Mouse (Mus musculus) heart, postnatal 0 days (tissue): Measurements from ENCODE around the gene Klhdc7b.

Experiments used
- CTCF ChIP-seq: IDR thresholded peaks from 2 replicates; pipeline ENCODE4 v1.5.1; 2016; ENCODE audit warnings: antibody characterized with exemption, control low read depth, low read depth
- EP300 ChIP-seq: IDR thresholded peaks from 2 replicates; pipeline ENCODE4 v1.6.1; 2016; ENCODE audit warnings: antibody characterized with exemption, low read depth

DNA sequence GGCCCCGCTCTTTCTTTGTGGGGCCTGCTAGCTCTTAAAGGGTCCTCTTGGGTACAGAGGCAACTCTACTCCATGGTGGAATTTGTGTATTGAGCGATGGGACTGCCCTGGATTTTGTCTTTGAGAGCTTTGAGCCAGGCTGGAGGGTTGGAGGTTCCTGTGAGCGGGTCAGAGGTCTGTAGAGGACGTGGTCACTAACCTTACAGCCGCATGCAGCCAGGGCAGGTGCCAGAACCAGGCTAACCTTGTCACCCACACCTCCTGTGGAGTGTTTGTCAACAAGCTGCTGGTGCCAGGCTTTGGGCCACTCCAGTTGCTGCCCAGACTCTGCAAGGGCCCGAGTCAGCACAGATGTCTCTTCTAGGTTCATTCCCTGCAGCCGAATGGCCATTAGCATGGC is 8.7 kb upstream of the Klhdc7b start:
- TF ChIP-seq CTCF: no peak
- no peak for TF ChIP-seq EP300
